Mouse (Mus musculus) lung, postnatal 25 days (tissue): ENCODE data around the gene Slc1a2.
A peak's percentile ranks its signal among the peaks of the same experiment; 100 is the strongest.

Experiments used
- DNase-seq: peaks from one replicate; pipeline ENCODE4 v3.0.0; 2022; ENCODE audit warnings: low spot score

The Slc1a2 gene

DNA sequence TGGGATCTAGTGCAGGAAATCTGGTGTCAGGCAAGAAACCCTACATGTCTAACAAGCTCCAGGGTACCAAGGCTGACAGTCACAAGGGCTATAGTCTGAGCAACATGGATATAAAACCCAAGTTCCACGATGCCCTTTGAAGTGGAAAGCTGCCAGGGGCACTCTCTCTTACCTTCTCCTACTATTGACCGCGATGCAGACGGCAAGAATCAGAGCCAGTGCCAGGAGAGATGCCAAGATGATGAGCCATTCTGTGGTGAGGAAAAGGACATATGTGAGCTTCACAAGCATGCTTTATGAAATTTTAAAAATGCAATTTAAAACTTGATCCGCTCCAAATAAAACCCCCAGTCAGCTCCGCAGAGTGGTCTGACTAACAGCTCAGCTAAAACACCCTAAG, 163.6 kb downstream of the Slc1a2 start:
- DNase-seq, result no peak

DNA sequence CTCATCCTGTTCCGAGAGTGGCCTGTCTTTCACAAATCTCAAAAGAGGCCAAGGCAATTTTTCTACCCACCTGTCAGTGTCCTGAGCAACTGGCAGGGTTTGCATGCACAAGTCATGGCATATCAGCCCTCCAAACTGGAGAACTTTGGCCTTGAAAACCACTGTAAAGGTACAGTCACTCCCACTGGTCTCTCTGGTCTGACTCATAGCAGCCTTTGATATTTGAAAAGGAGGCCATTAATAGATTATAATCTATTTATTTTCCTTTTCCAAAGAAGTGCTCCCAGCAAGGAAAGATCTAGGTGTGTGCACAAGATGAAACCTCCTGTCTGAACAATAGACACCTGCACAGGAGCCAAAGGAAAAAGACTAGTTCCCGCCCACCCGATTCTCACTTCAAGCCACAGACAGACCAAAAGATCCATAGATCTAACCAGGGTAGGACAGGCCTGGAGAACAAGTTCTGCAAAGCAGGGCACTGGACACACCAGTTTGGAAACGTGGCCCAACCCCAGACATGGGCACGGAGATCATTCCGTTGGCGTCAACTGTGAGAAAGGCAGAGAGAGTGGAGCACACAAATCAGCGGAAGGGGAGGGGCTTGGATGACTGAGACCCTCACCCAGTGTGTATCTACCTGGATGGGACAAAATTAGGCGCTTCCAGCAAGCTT, 167.6 kb downstream of the Slc1a2 start:
- no peak for DNase-seq

DNA sequence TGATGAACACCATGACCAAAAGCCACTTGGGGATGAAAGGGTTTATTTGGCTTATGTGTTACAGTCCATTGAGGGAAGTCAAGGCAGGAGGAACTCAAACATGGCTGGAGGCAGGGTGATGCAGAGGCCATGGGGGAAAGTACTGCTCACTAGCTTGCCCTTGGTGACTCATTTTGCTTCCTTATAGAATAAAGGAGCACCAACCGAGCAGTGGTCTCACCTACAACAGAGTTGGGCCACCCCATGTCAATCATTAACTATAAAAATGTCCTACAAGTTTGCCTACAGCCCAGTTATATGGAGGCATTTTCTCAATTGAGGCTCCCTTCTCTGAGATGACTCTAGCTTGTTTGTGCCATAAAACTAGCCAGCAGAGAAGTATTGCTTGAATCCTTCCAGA, 169.4 kb downstream of the Slc1a2 start:
- DNase-seq, result no peak

DNA sequence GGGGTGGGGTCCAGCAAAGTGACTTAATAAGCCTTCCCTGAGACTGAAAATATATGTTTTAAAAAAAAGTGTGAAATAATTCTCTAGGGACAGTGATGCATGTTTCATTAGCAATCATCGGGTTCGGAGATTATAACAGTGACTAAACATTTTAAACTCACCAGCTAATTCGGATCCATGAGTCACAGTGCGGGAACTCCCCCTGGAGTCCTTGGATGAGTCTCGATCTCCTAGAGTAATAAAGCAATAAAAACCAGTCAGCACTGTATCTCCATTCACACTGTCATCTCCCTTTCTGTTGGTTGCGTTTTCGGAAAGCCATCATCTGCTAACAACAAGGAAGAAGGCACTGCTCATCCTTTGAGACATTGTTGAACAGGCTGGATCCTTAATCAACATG, 169.9 kb downstream of the Slc1a2 start:
- DNase-seq, result no peak

DNA sequence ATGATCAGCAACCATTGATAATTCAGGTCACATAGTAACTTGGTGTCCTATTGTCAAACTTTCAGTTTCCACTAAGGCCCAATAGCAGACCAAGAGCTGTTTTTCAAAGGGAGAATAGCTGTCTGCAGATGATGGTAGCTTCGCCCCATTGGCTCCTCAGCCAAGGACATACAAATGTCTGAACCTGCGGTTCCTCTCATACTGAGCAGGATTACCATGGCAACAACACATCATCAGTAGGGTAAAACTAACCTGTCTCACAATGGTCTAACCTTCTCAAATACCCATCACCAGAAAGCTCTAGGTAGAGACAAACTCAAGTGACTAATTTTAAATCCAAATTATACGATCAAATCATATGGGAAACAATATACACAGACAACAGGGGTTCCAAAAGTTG, 170.7 kb downstream of the Slc1a2 start:
- DNase-seq, result peak; percentile 76

DNA sequence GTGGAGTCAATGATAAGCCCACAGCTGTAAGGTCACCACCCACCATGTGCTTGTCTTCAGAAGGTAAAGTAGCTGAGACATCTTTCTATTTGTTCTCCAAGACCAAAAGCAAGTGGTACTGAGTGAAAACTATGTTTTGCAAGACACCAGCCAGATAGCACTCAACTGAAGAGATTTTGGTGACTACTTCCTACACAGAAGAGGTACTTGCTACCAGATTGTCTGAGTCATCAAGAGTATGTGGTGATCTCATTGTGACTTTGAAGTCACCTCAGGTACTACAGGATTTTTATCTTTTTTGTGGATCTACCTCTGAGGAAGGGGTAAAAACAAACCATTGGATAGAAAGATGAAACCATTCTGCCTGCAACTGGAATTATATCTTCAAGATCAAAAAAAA, 173.1 kb downstream of the Slc1a2 start:
- DNase-seq, result no peak

DNA sequence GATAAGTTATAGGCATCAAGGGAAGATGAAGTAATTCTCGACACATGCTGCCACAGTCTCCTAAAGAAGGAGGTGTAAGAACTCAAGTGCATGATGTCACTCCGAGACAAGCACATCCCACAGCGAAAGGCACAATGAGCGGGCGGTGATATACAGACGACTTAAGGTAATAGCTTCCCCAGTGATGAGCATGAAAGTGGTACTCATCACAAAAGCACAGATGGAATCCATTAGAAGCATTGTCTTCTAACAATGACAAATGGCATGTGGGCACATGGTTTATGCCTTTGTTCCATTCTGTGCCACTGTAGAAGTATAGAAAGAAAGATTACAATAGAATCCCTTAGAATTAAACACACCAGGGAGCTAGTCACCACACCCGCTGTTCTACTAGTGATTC, 179.7 kb downstream of the Slc1a2 start:
- DNase-seq, result no peak
